ENCODE assay signal across 8 mouse cellular contexts in genomic region chr2:131127161-131127730, GRCm38 (mm10). TPM values are rescaled to one million over a fixed set of nuclear protein-coding genes. Genes with fewer than 3 reads are reported as not detected.
DNase-seq lines count a peak whose midpoint lies in the region; ATAC-seq lines count a peak whose summit lies in the region.

TSS of gene Hspa12b (plus strand) at chr2:131127280.

- H3K36me3 ChIP-seq in forebrain, embryonic 14.5 days (ENCODE audit: control insufficient read depth, insufficient read depth, low read length), result no peaks in the 10 kb centered on the region
- H3K36me3 ChIP-seq in limb, embryonic 10.5 days, result peaks cover 12% of the 10 kb centered on the region; the same call in 1 of the 2 replicates

- intact Hi-C loops in left cerebral cortex, postnatal 14 days (cut with DNase I), result no loop called here
- intact Hi-C loops in heart, postnatal 25 days (cut with DNase I), result loop anchor here (2.0 kb wide), 1 partner anchor 14 kb away; no protein-coding TSS in a partner anchor

- no peak for DNase-seq in left cerebral cortex, postnatal 14 days (ENCODE audit: low spot score in 2 of 2)
- no peak for DNase-seq in left cerebral cortex, adult 18-20 months (ENCODE audit: low spot score in 2 of 2)
- DNase-seq in forebrain, embryonic 14.5 days (ENCODE audit: low spot score), result peak; percentile 22
- peak; percentile 78 for DNase-seq in heart, postnatal 25 days (ENCODE audit: low spot score)
- DNase-seq in limb, embryonic 10.5 days (ENCODE audit: low spot score), result peak; percentile 89
- DNase-seq in mesoderm, embryonic 11.5 days (ENCODE audit: low read depth, low spot score), result peak; percentile 77
- peak; percentile 48 for DNase-seq in thymus, postnatal 25 days
- DNase-seq in right cerebral cortex, adult 2 months (ENCODE audit: low spot score in 2 of 2), result no peak

- peak within 1 kb of the TSS; percentile 69 for H3K4me2 ChIP-seq in forebrain, embryonic 14.5 days (ENCODE audit: low read length)

- no peaks in the 10 kb centered on the region for H3K27me3 ChIP-seq in forebrain, embryonic 14.5 days (replicated peaks; ENCODE audit: control insufficient read depth, insufficient read depth, low read length)
- H3K27me3 ChIP-seq in limb, embryonic 10.5 days (ENCODE audit: low read depth, poor library complexity, severe bottlenecking), result 0 out of 2 replicates have a peak, but pooled peaks cover 4% of the 10 kb centered on the region

- H3K27ac ChIP-seq in forebrain, embryonic 14.5 days (ENCODE audit: low read depth, low read length), result no peak within 1 kb of the TSS
- H3K27ac ChIP-seq in limb, embryonic 10.5 days, result peak within 1 kb of the TSS; percentile 97

- H3K4me1 ChIP-seq in forebrain, embryonic 14.5 days (ENCODE audit: control insufficient read depth, insufficient read depth, low read length), result peaks cover 7% of the 10 kb centered on the region; the same call in 1 of the 2 replicates
- peaks cover 45% of the 10 kb centered on the region for H3K4me1 ChIP-seq in limb, embryonic 10.5 days

- ATAC-seq in forebrain, embryonic 14.5 days, result peak; percentile 85

- WGBS in forebrain, embryonic 14.5 days, result 3% methylated on average over 28 of the region's 28 CpGs
- WGBS in limb, embryonic 10.5 days, result under 1% methylated on average over 28 of the region's 28 CpGs

- H3K9me3 ChIP-seq in forebrain, embryonic 14.5 days (replicated peaks; ENCODE audit: control insufficient read depth, low read length), result no peaks in the 10 kb centered on the region
- H3K9me3 ChIP-seq in limb, embryonic 10.5 days (replicated peaks), result no peaks in the 10 kb centered on the region

- H3K4me3 ChIP-seq in forebrain, embryonic 14.5 days (ENCODE audit: low read depth, low read length), result peak within 1 kb of the TSS; percentile 32
- peak within 1 kb of the TSS; percentile 78 for H3K4me3 ChIP-seq in limb, embryonic 10.5 days

- peak within 1 kb of the TSS; percentile 58 for H3K9ac ChIP-seq in forebrain, embryonic 14.5 days (ENCODE audit: low read length)

RNA-seq across cellular contexts. Expression of gene Hspa12b, which starts in this region (rescaled TPM):
- 10 to 100 TPM; 10.2 to 10.8 TPM for total RNA-seq in left cerebral cortex, postnatal 14 days (2021)
- 10 to 100 TPM in 1 of 2 experiments, 1 to 10 TPM in 1; 8.4 to 10.2 TPM for total RNA-seq in left cerebral cortex, adult 18-20 months (2021)
- 1.6 and 1.8 TPM in 2 replicates for polyA plus RNA-seq in forebrain, embryonic 14.5 days (2014; fragmentation: Nextera tagmentation; extraction: Ambion mirVana)
- total RNA-seq in heart, postnatal 25 days (2021), result 10 to 100 TPM; 32.5 to 43.1 TPM
- polyA plus RNA-seq in limb, embryonic 10.5 days (2016; fragmentation: Nextera tagmentation; extraction: Ambion mirVana), result 14.8 and 19.7 TPM in 2 replicates

Comparison
In these comparisons a context has a peak if more than half of its experiments do, and no peak if none do; other contexts are left out.
1. DNase-seq: peak in forebrain, embryonic 14.5 days (single experiment), heart, postnatal 25 days (single experiment), limb, embryonic 10.5 days (single experiment), mesoderm, embryonic 11.5 days (single experiment) and thymus, postnatal 25 days (single experiment); none in left cerebral cortex, postnatal 14 days (0 of 2), left cerebral cortex, adult 18-20 months (0 of 2) and right cerebral cortex, adult 2 months (0 of 2).